Mouse (Mus musculus) adrenal gland, adult (tissue): Measurements from ENCODE around the gene Hlx.

Experiments
- DNase-seq, 2 experiments: peaks; one replicate each; pipeline ENCODE4 v3.0.0; 2022 to 2023; ENCODE audit warnings: low spot score in 1 of 2; ENCODE audit not compliant: inconsistent age in 2 of 2

Gene Hlx

DNA sequence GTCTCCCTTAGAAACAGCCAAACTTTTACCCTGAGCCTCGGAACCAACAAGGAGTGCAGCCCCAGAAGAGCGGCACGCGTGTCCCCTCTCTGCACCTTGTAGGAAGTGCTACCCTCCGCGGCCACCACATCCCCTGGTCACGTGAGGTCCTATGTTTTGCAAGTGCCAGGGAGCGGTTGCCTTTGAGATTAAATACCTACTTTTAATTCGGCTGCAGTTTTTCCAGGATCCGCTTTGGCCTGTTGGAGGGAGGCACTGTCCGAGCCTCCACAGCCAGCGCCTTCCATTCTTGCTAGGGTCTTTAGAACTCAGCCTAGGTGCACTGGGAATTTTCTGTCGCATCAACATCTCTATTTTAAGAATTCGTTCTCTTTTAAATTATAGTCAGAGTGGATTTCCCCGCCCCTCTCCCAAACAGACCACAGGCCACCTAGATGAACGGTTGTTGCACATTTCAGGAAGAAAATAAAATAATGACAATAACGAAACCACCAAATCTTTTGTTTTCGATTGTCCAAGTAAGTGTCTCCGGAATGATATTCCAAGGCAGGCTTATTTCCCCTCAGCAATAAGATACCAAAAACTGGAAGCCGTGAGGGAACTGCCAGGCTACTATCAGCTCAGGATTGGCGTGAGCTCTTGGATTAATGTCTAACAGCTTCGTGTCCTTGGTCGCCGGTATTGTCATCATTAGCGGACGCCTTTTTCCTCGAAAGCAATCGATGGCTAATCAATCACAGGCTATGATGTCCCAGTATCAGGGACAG lies 1.1 kb upstream of the Hlx start:
- peak; percentile 37 to 65 for DNase-seq

DNA sequence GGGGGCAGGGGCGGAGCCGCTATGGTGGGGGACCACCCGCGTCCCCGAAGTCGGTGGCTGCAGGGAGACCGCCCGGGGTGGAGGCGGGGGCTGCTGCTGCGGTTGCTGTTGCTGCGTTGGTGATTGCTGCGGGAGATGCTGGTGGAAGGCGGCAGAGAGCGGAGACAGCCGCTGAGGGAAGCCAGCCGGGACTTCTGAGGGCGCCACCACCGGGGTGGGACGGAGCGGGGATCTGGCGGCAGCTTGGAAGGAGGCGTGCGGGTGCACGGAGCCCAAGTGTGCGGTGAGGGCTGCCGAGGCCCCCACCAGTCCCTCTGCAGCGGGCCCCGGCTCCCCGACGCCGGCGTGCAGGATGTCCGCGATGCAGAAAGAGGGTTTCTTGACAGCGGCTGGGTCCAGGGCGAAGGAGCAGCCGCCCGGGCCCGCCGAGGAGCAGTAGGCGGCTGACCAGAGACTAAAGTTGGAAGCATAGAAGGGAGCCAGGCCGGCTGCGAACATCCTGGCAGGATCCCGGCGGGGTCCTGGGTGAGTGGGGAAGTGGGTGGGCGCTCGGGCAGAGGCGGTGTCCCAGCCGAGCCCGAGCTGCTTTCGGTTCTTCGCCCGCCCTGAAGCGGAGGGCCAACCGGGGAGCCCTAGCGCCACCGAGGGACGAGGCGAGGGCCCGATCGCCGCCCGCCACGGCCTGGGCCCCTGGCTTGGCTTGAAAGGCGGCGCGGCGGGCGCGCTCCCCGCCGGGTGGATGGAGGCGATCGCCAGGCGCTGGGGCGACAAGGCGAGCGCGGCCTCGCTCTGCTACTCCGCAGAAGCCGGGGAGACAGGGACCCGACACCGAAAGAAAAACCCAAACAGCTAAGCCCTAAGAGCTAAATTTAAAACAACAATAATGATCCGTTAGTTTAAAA lies 524 bp downstream of the Hlx start:
- DNase-seq = peak; percentile 67 to 89

DNA sequence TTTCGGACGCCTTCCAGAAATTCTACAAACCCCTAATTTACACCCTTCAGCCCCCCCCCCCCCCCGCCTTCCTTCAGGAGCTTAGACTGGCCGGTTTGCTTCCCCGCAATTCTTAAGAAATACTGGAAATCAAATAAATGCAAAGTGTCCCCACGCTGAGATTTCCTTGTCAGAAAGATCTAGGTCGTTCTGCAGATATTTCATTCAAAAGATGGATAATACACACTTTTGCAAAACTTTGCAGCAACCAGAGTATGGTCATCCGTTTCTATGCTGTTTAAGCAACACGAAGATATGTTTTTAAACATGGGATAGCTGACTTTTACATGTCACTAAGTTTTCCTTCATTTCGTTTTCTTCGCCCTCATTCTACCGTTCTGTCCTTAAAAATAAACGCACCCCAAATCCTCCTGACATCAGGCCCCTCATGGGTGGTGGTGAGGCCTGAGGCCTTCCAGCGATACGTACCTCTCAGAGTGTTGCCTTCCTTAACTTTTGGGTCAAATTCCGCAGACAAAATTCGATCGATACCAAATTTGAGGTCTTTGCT lies 1.3 kb downstream of the Hlx start:
- DNase-seq = no peak

DNA sequence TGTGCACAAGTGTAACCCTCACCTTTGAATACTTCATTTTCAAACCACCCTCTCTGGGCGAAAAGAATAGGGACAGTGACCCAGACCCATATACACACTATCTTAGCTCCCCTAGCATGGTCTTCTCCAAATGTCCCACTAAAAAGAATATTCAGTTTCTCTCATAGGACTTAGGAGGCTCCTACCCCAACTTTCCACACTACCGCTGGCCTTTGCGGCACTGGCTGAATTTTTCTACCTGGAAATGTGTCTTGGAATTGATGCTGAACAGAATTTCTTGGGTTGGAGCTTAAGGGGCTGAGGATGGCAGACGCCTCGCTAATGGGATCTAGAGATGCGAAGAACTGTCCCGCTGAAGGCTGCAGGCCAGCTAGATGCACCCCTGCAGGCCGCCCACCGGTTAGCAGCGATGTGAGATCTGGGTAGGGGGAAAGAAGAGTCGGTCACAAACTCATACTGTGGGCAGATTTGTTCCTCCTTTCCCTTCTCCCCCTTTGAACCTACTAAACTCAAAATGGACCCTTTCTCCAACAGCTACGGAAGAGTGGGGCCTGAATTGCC lies 1.9 kb downstream of the Hlx start:
- DNase-seq = peak in 1 of 2 experiments; percentile 51

DNA sequence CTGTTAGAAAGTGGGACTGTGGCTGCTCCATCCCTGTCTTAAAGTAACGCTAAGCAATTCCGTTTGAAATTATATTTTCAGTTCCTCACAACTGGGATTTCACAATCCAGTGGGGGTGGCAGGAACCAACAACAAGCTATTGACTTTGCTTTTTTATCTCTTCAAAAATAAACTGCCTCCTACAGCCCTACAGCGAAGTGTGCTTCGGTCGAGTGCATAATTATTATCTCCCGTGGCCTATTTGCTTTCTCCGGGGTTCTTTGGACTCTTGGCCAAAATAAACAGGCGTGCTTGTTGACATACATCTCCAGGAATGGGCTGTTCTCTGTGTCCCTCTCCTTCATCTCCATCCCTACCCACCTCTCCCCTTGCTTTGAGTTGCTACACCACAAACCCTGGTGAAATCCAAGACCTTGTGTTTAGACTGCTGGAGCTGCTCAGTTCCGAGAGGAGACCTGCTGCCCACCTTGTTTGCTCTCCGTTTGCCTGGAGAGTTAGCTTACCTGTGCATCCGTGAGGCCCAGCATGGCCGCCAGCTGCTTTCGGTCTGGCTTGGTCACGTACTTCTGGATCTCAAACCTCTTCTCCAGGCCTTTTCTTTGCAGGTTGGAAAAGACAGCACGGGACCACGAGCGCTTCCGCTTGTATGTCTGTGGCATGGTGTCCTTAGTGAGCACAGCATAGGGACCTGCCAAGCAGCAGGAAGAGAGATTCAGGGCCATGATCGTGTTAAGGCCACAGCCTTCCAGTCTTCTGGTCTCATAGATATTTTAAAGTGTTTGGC lies 2.9 kb downstream of the Hlx start:
- peak in 1 of 2 experiments; percentile 62 for DNase-seq

DNA sequence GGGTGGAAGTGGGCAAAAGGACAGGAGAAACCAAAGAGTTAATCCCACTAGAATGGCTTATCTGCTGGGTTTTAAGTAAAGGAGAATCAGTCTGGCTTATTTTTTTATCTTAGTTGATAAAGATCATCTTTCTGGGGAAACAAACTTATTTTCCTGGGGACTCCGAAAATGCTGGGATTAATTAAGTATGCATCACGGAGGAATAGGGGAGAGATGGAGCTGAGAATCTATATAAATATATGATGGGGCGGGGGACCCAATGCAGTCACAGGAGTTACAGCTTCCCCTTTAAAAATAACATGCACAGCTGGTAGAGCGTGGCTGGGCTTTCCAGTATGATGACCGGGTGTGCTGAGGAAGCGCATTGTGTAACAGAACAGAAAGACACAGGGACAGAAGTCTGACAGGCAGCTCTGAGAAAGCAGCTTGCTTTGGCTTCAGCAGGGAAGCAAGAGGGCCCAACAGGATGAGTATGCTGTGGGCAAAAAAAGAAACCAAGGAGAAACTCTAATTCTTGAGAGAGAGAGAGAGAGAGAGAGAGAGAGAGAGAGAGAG lies 3.8 kb downstream of the Hlx start:
- peak in 1 of 2 experiments; percentile 55 for DNase-seq

DNA sequence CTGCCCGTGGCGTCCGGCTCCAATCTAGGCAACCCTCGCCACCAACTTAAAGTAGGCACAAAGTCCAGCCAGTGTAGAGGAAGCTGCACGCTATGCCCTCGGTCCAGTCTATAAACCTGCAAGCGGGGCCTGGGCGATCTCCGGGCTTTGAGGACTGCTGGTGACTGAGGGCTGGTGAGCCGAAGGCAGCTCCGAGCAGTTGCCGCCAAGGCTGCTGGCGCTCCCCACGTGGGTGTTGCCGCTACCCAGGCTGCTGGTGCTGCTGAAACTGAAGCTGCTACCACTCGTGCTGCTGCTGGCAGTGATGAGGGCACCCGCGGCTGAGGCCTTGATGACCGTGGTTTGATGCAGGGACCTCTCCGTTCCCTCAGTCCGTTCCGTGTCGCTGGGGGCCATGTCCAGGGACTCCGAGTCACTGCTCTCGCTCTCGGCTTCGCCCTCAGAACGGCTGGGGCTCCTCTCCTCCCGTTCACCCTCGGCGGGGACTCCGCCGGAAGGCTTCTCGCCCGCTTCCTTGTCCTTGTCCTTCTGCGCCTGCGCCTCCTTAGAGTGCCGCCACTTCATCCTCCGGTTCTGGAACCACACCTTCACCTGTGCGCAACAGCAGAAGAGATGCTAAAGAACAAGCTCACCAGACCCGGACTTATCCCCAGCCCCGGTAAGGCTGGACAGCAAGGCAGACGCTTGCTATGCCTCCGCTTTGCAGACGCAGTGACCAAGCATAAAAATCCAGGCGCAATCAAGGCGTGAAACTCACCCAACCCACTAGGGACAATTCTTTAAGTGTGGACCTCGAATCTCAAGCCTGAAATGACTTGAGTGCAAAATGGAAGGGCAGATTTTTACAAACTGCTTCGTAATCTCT lies 4.8 kb downstream of the Hlx start:
- peak in 1 of 2 experiments; percentile 65 for DNase-seq

DNA sequence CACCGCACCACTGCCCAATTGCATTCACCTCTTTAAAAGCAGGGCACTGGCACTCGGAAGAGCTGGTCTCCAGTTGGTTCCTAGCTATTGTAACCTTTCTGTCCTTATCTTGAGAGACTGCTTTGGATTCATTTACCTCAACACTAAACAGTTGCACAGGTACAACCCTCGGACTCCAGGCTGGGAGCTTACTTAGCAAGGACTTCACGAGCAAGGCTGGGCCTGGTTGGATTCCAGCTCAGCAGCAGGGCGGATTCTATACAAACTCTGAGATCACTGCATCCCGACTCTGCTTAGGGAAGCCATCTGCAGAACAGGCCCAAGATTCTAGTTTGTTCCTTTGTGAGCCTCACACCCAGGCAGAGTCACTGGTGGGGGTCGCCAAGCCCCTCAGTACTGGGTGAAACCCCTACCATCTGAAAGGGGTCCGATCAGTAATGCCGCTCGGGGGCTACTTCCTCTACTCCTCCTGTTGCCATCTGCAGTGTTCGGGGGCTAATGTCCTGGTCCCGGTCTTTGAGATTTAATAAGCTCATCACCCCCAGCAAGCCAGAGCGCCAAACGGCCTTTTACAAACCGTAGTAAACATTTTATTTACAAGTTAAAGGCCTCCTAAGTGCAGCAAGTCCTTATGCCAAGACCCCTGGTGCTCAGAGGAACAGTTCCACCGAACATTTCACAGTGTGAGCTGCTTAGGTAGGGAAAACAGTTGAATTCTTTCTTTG lies 5.7 kb downstream of the Hlx start:
- no peak for DNase-seq

DNA sequence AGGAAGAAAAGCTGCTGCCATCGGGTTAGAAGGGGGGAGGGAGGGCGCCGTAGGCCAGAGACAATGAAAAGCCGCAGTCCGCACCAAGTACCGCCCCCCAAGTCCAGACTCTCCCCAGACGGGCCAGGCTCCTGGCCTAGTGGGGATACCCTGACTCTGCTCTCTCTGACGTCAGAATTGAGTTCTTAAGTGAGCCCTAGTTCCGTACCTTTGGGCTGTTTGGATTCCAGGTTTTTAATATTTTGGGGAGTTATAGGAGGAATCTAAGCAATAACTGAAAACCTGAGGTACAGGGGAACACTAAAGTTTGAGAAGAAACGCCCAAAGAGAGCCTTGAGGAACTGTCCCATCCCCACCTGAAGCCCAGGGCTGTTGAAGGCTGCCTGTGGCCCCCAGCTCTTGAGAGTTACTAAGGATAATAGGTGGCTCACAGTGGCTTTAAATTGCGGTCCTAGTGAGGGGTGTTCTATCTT lies 7.1 kb downstream of the Hlx start:
- DNase-seq = no peak

DNA sequence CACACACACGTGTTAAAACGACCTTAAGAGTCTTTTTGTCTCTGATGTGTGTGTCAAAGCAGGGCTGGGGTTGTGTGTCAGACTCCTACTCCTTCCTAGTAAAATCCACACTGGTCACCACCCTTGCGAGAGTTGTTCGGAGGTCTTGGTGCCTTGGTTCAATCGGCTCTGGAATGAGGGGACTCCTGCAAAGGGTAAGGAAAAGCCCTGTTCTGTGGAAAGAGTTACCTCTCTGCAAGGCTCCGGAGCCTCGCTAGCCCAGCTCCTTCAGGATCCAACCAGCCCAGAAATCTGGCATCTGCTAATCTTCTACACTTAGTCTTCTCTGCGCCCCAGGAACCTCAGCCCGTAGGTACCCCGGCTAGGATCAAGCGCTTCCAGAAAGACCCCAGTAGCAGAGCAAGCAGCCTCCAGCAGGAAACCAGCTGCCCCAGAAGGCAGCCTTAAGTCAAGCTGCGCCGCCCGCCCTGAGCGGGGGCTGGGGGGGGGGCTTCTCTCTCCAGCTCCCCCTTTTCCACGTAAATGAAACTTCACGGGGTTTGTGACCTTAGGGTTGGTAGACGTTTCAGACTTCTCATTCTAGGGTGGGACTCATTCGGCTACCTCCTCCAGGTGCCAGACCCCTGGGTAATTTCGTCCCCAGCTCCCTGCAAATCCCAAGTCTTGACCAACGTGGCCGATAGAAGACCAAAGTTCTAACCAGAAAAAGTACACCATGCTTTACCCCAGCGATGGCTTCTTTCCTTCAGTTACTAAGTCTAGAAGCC lies 7.7 kb downstream of the Hlx start:
- no peak for DNase-seq

DNA sequence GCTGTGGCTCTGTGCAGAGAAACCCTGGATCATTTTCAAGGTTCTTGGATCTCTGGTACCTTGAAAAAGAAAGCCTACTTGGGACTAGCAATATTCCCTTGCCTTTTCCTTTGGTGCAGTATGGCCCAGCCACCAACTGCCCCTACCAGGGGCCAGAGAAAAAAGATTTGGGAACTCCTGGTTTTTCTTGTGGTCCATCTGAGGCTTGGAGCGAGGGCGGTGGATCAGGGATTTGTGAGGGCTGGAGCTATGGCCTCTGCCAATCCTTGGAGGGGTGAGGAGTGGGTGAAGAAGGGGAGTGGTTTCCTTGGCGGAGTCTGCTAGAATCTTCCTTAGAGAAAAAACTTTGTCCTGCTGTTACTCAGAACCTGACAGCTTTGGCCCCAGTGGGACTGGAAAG lies 8.5 kb downstream of the Hlx start:
- DNase-seq = no peak

DNA sequence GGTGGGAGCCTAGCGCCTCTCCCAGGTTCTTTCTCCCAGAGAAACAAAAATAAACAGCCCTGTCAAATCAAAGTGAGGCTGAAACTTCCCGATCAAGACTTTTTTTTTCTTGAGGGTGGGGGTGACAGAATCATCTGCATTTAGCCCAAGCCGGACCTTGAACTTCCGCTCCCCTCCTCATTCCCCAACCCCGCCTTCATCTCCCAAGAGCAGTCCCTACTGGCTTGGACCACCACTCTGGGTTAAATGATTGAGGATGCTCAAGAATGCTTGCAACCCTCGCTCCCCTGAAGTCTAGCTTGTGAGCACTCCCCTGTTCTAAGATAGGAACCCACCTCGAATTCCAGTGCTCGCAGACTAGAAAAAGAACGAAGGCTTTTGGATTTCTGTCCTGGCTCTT lies 11.3 kb downstream of the Hlx start:
- DNase-seq = no peak

DNA sequence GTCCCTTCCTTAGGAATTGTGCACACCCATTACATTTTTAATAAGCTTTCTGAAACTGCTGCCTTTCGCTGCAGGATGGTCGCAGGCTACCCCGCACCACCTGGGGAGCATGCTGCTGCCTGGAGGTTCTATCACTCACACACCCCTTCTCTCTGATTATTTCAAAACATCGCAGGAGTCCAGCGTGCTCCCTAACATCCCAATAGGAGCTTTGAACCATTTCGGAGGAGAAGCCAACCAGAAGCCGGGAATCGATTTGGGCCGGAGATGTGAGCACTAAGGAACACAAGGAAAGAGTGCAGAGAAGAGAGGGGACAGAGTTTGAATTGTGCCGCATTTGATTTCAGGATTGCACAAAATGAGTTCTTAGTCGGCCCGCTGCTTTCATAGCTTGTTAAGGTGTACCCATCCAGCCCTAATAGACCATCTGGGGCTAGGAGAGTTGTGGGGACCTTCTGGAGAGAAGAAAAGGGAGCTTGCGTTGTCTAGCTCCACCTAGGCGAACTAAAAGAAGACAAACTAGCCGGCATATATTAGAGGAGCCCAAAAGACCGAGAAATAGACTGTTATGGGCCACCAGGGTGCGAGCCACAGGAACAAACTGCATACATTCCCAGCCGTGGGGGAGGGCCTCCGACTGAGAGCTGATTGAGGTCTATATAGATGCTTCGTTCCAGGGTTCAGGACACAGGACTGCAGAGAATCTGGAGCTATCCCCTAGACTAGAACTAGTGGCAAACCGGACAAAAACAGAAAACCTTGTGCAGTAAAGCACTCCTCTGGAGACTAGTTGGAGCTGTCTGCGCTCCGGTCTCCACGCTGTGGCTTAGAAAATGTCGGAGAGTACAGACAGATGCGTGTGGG lies 12.0 kb downstream of the Hlx start:
- DNase-seq = no peak

DNA sequence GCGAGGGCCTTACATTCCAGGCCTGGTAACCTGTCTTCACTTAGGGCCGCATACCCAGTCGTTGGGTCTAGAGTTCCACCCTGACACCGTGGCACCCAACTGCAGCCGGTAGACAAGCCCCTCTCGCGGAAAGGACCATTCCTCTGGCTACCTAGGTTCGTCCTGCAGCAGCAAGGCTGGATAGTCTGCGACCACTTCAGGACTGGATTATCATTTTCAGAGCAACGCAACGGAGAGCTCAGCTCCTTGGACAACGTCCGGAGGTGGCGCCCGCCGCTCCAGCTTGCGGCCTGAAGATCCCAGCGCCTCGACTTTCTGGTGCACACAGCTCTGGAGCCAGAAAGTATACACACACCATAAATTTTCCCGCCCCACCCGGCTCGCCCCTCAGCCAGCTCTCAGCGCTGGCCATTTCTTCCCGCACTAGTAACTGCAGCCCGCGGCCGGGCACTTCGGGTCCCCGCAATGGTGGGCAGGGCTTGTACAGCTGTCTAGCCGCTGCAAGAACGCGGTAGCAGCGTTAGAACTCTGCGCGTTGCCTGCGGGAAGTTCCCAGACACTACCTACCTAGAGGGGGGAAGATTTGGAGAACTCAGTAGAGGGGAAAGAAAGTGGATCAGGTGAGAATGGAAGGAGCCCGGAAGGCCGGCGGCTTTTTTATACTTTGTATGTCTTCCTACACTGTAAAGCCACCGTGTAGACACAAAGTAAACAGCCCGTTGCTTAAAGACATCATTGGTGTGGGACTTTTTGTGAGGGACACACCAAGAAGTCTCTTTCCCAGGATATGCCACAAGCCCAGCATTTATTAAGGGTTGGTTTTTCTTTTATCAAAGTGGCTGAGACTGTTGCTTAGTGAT lies 13.9 kb downstream of the Hlx start:
- no peak for DNase-seq

DNA sequence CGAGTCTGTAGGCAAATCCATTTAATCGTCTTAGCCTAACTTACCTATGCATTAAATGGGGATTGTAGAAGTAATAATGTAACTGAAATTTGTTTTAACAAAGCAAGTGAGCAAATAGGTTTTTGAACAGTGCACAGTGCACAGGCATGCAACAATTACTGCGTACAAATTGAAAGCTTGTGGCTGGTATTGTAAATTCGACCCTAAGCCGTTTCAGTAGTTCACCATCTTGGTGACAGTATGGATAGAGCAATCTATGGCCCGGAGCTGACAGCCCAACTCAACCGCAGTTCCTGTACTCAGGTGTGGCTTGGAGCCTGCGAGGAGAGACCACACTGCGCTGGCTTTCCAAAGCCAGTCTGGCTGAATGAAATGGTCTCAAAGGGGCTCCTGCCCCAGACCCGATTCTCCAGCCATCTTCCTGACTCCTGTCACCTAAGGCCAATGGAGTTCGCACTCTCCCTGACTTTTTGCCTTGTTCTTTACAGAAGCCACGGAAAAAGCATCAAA lies 14.7 kb downstream of the Hlx start:
- no peak for DNase-seq

DNA sequence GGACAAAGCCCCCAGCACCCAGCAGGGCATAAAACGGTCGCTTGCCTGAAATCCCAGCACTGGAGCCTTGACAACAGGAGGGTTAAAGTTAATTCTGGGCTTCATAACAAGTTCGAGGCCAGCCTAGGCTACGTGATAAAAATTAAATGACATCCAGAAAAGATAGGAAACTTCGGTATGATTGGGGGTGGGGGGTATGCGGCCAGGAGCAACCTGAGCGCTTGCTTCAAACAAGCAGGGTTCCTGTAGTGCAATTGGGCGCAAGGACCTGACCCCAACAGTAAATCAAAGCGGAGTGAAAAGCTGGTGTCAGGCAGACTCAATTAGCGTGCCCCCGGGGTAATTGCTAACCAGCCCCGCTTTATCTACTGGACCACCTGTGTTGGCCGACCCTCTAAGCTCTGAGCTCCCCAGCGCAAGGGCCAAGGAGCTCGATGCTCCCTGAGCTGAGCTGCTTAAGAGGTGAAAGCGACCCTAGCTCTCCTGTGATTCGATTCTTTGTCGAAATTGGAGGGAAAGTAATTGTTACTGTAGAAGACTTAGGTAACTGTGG lies 15.3 kb downstream of the Hlx start:
- no peak for DNase-seq
